Mouse (Mus musculus) lung, postnatal 0 days (tissue): Measurements from ENCODE around the gene Apof. TPM values are rescaled to one million over a fixed set of nuclear protein-coding genes. Genes with fewer than 3 reads are reported as not detected.

Source experiments
- ATAC-seq: fragments of 200-750 bp; cut with Nextera tagmentation; 2 replicates; pipeline ENCODE4 v1.8.0; 2017; ENCODE audit warnings: moderate library complexity
- DNase-seq: peaks from one replicate; pipeline ENCODE4 v3.0.0-alpha.2; 2016; ENCODE audit warnings: low spot score
- H3K27ac ChIP-seq: fragments of 300-500 bp; sonication (generic); 2 replicates; pipeline ENCODE4 v1.5.1; 2014; ENCODE audit warnings: antibody characterized with exemption, mild to moderate bottlenecking, low read length, mixed read lengths
- H3K27me3 ChIP-seq: fragments of 300-500 bp; sonication (generic); replicated peaks from 2 replicates; pipeline ENCODE4 v1.6.1; 2014; ENCODE audit warnings: low read length, mixed read lengths; ENCODE audit not compliant: insufficient read depth
- H3K36me3 ChIP-seq: fragments of 300-500 bp; sonication (generic); 2 replicates; pipeline ENCODE4 v1.6.1; 2014; ENCODE audit warnings: low read length, mixed read lengths; ENCODE audit not compliant: insufficient read depth
- H3K4me1 ChIP-seq: fragments of 300-500 bp; sonication (generic); 2 replicates; pipeline ENCODE4 v1.6.1; 2014; ENCODE audit warnings: antibody characterized with exemption, low read depth, low read length, mixed read lengths; ENCODE audit not compliant: insufficient read depth
- H3K4me2 ChIP-seq: fragments of 300-500 bp; sonication (generic); replicated peaks from 2 replicates; pipeline ENCODE4 v1.6.1; 2014; ENCODE audit warnings: low read depth, mild to moderate bottlenecking, low read length, moderate library complexity, mixed read lengths
- H3K4me3 ChIP-seq: fragments of 300-500 bp; sonication (generic); 2 replicates; pipeline ENCODE4 v1.5.1; 2014; ENCODE audit warnings: low read depth, low read length
- H3K9ac ChIP-seq: fragments of 300-500 bp; sonication (generic); replicated peaks from 2 replicates; pipeline ENCODE4 v1.6.1; 2014; ENCODE audit warnings: low read depth, mild to moderate bottlenecking
- H3K9me3 ChIP-seq: fragments of 300-500 bp; sonication (generic); 2 replicates; pipeline ENCODE4 v1.6.1; 2016; ENCODE audit warnings: low read length, mixed read lengths
- CTCF ChIP-seq: IDR thresholded peaks from 2 replicates; pipeline ENCODE4 v1.5.1; 2016; ENCODE audit warnings: antibody characterized with exemption, mild to moderate bottlenecking
- EP300 ChIP-seq: IDR thresholded peaks from 2 replicates; pipeline ENCODE4 v1.6.1; 2016; ENCODE audit warnings: antibody characterized with exemption, mild to moderate bottlenecking, control low read depth
- WGBS: fragments of 180-500 bp; shearing (Covaris S2); extraction: QIAGEN DNeasy Blood & Tissue Kit; methylation state at CpG from one replicate; pipeline ENCODE4 v1.1.7; 2014; 5-methylcytosine and 5-hydroxymethylcytosine counted together
- polyA plus RNA-seq: library from polyadenylated mRNA; unstranded; fragments of >200 nt; fragmentation: Nextera tagmentation; extraction: Ambion mirVana; gene quantifications from 2 replicates; pipeline ENCODE4 v1.2.1, GENCODE M21; 2015

Gene Apof
- polyA plus RNA-seq, 1 experiment from 2014 or later: not detected

GRCm38 (mm10) chr10:128239140-128239539, 29.3 kb upstream of the Apof start:
- DNase-seq (no peak), ATAC-seq (no peak)
- H3K9ac ChIP-seq: no peak overlapping the region
- no peak overlapping the region for H3K4me3 ChIP-seq
- H3K36me3 ChIP-seq: no peaks in the 10 kb centered on the region
- H3K4me2 ChIP-seq: no peak overlapping the region
- WGBS: 87% methylated on average over 4 of the region's 4 CpGs
- H3K27ac ChIP-seq: no peak overlapping the region
- no peaks in the 10 kb centered on the region for H3K27me3 ChIP-seq
- no peaks in the 10 kb centered on the region for H3K4me1 ChIP-seq
- no peaks in the 10 kb centered on the region for H3K9me3 ChIP-seq
- TF ChIP-seq CTCF: no peak
- no peak for TF ChIP-seq EP300

GRCm38 (mm10) chr10:128240131-128240530, 28.3 kb upstream of the Apof start:
- 76% methylated on average over 18 of the region's 18 CpGs for WGBS
- DNase-seq (no peak), ATAC-seq (no peak)
- Histone ChIP-seq H3K36me3 (no peaks in the 10 kb centered on the region), H3K27ac (no peak overlapping the region), H3K4me2 (no peak overlapping the region), H3K9me3 (no peaks in the 10 kb centered on the region), H3K4me3 (no peak overlapping the region), H3K4me1 (no peaks in the 10 kb centered on the region), H3K27me3 (no peaks in the 10 kb centered on the region), H3K9ac (no peak overlapping the region)
- TF ChIP-seq EP300 (no peak), CTCF (no peak)

- Histone ChIP-seq H3K4me1 (no peaks in the 10 kb centered on the region), H3K9me3 (no peaks in the 10 kb centered on the region), H3K9ac (no peak overlapping the region), H3K27me3 (no peaks in the 10 kb centered on the region), H3K36me3 (no peaks in the 10 kb centered on the region), H3K4me2 (no peak overlapping the region), H3K27ac (no peak overlapping the region), H3K4me3 (no peak overlapping the region)
- TF ChIP-seq EP300 (no peak), CTCF (no peak)
- DNase-seq (no peak), ATAC-seq (no peak)
- WGBS: 86% methylated on average over 8 of the region's 8 CpGs
Measured at GRCm38 (mm10) chr10:128243252-128243651, 25.2 kb upstream of the Apof start.

- H3K4me2 ChIP-seq: no peak overlapping the region
- no peaks in the 10 kb centered on the region for H3K4me1 ChIP-seq
- H3K4me3 ChIP-seq: no peak overlapping the region
- no peak overlapping the region for H3K9ac ChIP-seq
- no peak for DNase-seq
- no peak for ATAC-seq
- TF ChIP-seq CTCF (no peak), EP300 (no peak)
- H3K9me3 ChIP-seq: no peaks in the 10 kb centered on the region
- no peaks in the 10 kb centered on the region for H3K36me3 ChIP-seq
- 91% methylated on average over 15 of the region's 15 CpGs for WGBS
- no peaks in the 10 kb centered on the region for H3K27me3 ChIP-seq
- no peak overlapping the region for H3K27ac ChIP-seq
Measured at GRCm38 (mm10) chr10:128244121-128244520, 24.4 kb upstream of the Apof start.

GRCm38 (mm10) chr10:128247020-128247732, 21.3 kb upstream of the Apof start:
- Histone ChIP-seq H3K36me3 (peaks cover 6% of the 10 kb centered on the region), H3K27me3 (no peaks in the 10 kb centered on the region), H3K9me3 (no peaks in the 10 kb centered on the region), H3K4me2 (peak overlapping the region; percentile 47), H3K27ac (peak overlapping the region; percentile 82), H3K4me3 (peak overlapping the region; percentile 26), H3K9ac (no peak overlapping the region), H3K4me1 (no peaks in the 10 kb centered on the region)
- ATAC-seq: peak; percentile 89
- 73% methylated on average over 17 of the region's 17 CpGs for WGBS
- TF ChIP-seq CTCF (no peak), EP300 (peak; percentile 76)
- peak; percentile 76 for DNase-seq

GRCm38 (mm10) chr10:128250565-128250964, 17.9 kb upstream of the Apof start:
- H3K4me3 ChIP-seq: no peak overlapping the region
- TF ChIP-seq EP300: no peak
- no peak for TF ChIP-seq CTCF

More at GRCm38 (mm10) chr10:128250565-128250964, 17.9 kb upstream of the Apof start:
- ATAC-seq (no peak), DNase-seq (no peak)
- no peak overlapping the region for H3K9ac ChIP-seq
- no peaks in the 10 kb centered on the region for H3K4me1 ChIP-seq
- H3K9me3 ChIP-seq: no peaks in the 10 kb centered on the region
- 90% methylated on average over 13 of the region's 13 CpGs for WGBS
- no peak overlapping the region for H3K27ac ChIP-seq
- no peak overlapping the region for H3K4me2 ChIP-seq
- H3K27me3 ChIP-seq: no peaks in the 10 kb centered on the region
- H3K36me3 ChIP-seq: peaks cover 6% of the 10 kb centered on the region
